Mouse (Mus musculus) kidney, adult 2 months (tissue): ENCODE measurements around the gene Klre1. TPM values are rescaled to one million over a fixed set of nuclear protein-coding genes. Genes with fewer than 3 reads are reported as not detected.
A peak's percentile ranks its signal among the peaks of the same experiment; 100 is the strongest.

Experiments used
- DNase-seq: peaks from one replicate; pipeline ENCODE4 v3.0.0; 2021
- H3K27ac ChIP-seq: fragments of 200-500 bp; 2 replicates; pipeline ENCODE4 v1.5.1; 2012; ENCODE audit warnings: low read depth, low read length, control low read depth, inconsistent platforms; ENCODE audit not compliant: insufficient read depth
- H3K27me3 ChIP-seq: fragments of 200-500 bp; replicated peaks from 2 replicates; pipeline ENCODE4 v1.6.1; 2012; ENCODE audit warnings: mild to moderate bottlenecking, moderate library complexity, low read length, inconsistent platforms; ENCODE audit not compliant: control insufficient read depth, insufficient read depth
- H3K36me3 ChIP-seq: fragments of 200-500 bp; 2 replicates; pipeline ENCODE4 v1.6.1; 2012; ENCODE audit warnings: mild to moderate bottlenecking, moderate library complexity, low read length, inconsistent platforms; ENCODE audit not compliant: control insufficient read depth, insufficient read depth
- H3K4me1 ChIP-seq: fragments of 200-500 bp; 2 replicates; pipeline ENCODE4 v1.6.1; 2011; ENCODE audit warnings: low read length; ENCODE audit not compliant: control insufficient read depth, insufficient read depth
- H3K4me3 ChIP-seq: fragments of 200-500 bp; 2 replicates; pipeline ENCODE4 v1.5.1; 2011; ENCODE audit warnings: mild to moderate bottlenecking, low read depth, low read length, control low read depth; ENCODE audit not compliant: insufficient read depth
- CTCF ChIP-seq: fragments of 200-500 bp; conservative IDR thresholded peaks from 2 replicates; pipeline ENCODE4 v1.5.1; 2011; ENCODE audit warnings: low read depth, mild to moderate bottlenecking, control low read depth, low read length, moderate library complexity, mixed read lengths; ENCODE audit not compliant: insufficient read depth, insufficient read length
- POLR2A ChIP-seq: fragments of 200-500 bp; IDR thresholded peaks from one replicate; pipeline ENCODE4 v1.6.1; 2011; ENCODE audit warnings: low read depth, low read length, control low read depth
- WGBS: fragments of 180-500 bp; shearing (Covaris S2); methylation state at CpG from one replicate; pipeline ENCODE4 v1.1.7; 2018; 5-methylcytosine and 5-hydroxymethylcytosine counted together
- polyA plus RNA-seq: library from polyadenylated mRNA; depleted of rRNA; stranded (reverse); fragments of >200 nt; gene quantifications from 2 replicates; pipeline ENCODE4 v1.2.3, GENCODE M21; 2012

The Klre1 gene
- polyA plus RNA-seq, 1 experiment: 0.30 TPM

GRCm38 (mm10) chr6:129535723-129536122 is 42.0 kb upstream of the Klre1 start:
- Histone ChIP-seq H3K36me3 (peaks cover 30% of the 10 kb centered on the region), H3K27me3 (no peaks in the 10 kb centered on the region), H3K27ac (peak overlapping the region; percentile 100), H3K4me1 (peaks cover 21% of the 10 kb centered on the region), H3K4me3 (peak overlapping the region; percentile 79)
- TF ChIP-seq POLR2A (no peak), CTCF (no peak)
- 16% methylated on average over 4 of the region's 4 CpGs for WGBS
- no peak for DNase-seq

- Histone ChIP-seq H3K4me3 (no peak overlapping the region), H3K4me1 (peaks cover 20% of the 10 kb centered on the region; the same call in 1 of the 2 replicates), H3K36me3 (peaks cover 41% of the 10 kb centered on the region), H3K27me3 (no peaks in the 10 kb centered on the region), H3K27ac (no peak overlapping the region)
- no peak for DNase-seq
- WGBS: 60% methylated on average over 6 of the region's 6 CpGs
- TF ChIP-seq CTCF (no peak), POLR2A (no peak)
Measured at GRCm38 (mm10) chr6:129538555-129538954, 39.1 kb upstream of the Klre1 start.

GRCm38 (mm10) chr6:129541931-129542330 is 35.8 kb upstream of the Klre1 start:
- no peak for TF ChIP-seq CTCF
- TF ChIP-seq POLR2A: no peak
- Histone ChIP-seq H3K4me1 (peaks cover 20% of the 10 kb centered on the region; the same call in 1 of the 2 replicates), H3K27me3 (no peaks in the 10 kb centered on the region), H3K27ac (no peak overlapping the region), H3K4me3 (no peak overlapping the region), H3K36me3 (peaks cover 37% of the 10 kb centered on the region)
- 80% methylated on average over 9 of the region's 9 CpGs for WGBS
- DNase-seq: no peak

GRCm38 (mm10) chr6:129542540-129542939 is 35.2 kb upstream of the Klre1 start:
- Histone ChIP-seq H3K27me3 (no peaks in the 10 kb centered on the region), H3K36me3 (peaks cover 33% of the 10 kb centered on the region), H3K27ac (peak overlapping the region; percentile 63), H3K4me3 (no peak overlapping the region), H3K4me1 (peaks cover 17% of the 10 kb centered on the region; the same call in 1 of the 2 replicates)
- DNase-seq: peak; percentile 66
- TF ChIP-seq CTCF (no peak), POLR2A (no peak)
- WGBS: 79% methylated on average over 3 of the region's 3 CpGs

- WGBS: 56% methylated on average over 6 of the region's 6 CpGs
- peaks cover 24% of the 10 kb centered on the region for H3K36me3 ChIP-seq
- DNase-seq: peak; percentile 86
- H3K4me1 ChIP-seq: peaks cover 17% of the 10 kb centered on the region
- H3K4me3 ChIP-seq: no peak overlapping the region
- peak overlapping the region; percentile 29 for H3K27ac ChIP-seq
- H3K27me3 ChIP-seq: no peaks in the 10 kb centered on the region
- TF ChIP-seq POLR2A (no peak), CTCF (peak; percentile 82)
Measured at GRCm38 (mm10) chr6:129543709-129544606, 33.7 kb upstream of the Klre1 start.

GRCm38 (mm10) chr6:129547277-129547676 is 30.4 kb upstream of the Klre1 start:
- peaks cover 17% of the 10 kb centered on the region for H3K4me1 ChIP-seq
- WGBS: 89% methylated on average over 2 of the region's 2 CpGs
- H3K36me3 ChIP-seq: peaks cover 2% of the 10 kb centered on the region
- H3K4me3 ChIP-seq: no peak overlapping the region
- DNase-seq: no peak
- no peak overlapping the region for H3K27ac ChIP-seq
- TF ChIP-seq CTCF (no peak), POLR2A (no peak)
- no peaks in the 10 kb centered on the region for H3K27me3 ChIP-seq

GRCm38 (mm10) chr6:129548009-129548408 is 29.7 kb upstream of the Klre1 start:
- Histone ChIP-seq H3K4me3 (no peak overlapping the region), H3K27ac (no peak overlapping the region), H3K36me3 (no peaks in the 10 kb centered on the region), H3K4me1 (peaks cover 11% of the 10 kb centered on the region), H3K27me3 (no peaks in the 10 kb centered on the region)
- DNase-seq: no peak
- TF ChIP-seq POLR2A (no peak), CTCF (no peak)
- WGBS: 29% methylated on average over 3 of the region's 3 CpGs
